Mouse (Mus musculus) monocyte, adult 5-6 weeks (primary cell): ENCODE data around the gene Ube2cbp. TPM values are rescaled to one million over a fixed set of nuclear protein-coding genes. Genes with fewer than 3 reads are reported as not detected.
A peak's percentile ranks its signal among the peaks of the same experiment; 100 is the strongest.

Experiments used
- ATAC-seq: fragments of 153-309, 156-312 bp; replicated peaks from 2 replicates; pipeline ENCODE4 v1.8.0; 2017; ENCODE audit warnings: mild to moderate bottlenecking; ENCODE audit not compliant: low TSS enrichment, insufficient number of reproducible peaks, severe bottlenecking, poor library complexity, low FRiP score
- total RNA-seq: library from RNA; stranded (forward); fragments of 200-1000, 200-491, 200-594 nt; gene quantifications from 3 replicates; pipeline ENCODE4 v1.2.3, GENCODE M21; 2017

Gene Ube2cbp
- 0.49 to 0.95 TPM (median 0.64 TPM) in 3 replicates for total RNA-seq

DNA sequence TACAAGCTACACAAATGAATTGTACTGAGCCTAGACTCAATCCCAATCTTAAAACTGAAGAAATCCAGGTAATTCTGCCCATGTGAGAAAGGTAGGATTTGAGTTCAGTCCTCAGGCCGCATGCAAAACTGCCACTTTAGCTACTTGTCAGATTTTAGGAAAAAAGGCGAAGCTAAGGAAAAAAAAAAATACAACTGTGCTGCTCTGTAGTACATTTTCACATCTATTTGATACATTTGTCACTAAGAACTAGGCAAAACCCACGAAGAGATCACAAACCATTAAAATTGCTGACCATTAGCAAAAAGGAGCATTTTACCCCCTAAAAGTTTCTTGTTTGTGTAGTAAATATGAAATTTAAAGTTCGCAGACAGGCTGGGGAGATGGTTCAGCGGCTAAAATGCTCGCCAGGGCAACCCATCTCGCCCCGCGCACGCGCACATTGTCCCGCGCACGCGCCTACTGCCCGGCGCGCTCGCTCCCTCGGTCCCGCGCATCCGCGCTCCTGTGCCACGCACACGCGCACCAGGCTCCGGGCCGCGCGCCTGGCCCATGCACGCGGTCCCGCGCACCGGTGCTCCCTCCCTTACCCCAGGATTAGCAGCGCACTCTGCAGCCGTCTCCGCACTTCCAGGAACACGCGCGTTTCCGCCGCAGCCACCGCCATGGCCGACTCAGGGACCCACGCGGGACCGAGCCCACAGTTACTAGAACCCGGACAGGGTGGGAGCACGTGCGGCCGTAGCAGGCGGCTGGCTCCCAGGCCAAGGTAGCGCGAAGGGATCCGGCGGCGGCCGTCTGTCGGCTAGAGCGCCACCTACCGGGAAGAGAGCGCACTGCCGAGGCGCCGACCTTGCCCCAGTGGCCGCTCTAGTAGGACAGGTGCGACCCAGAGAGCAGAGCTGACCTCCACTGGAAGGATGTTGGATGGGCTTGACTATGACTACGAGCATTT, at the start of gene Ube2cbp:
Ube2cbp (minus strand) TSS at position 800 of the 955 bp plus-strand sequence.
- ATAC-seq, result peak; percentile 82

- no peak for ATAC-seq
These were observed 49.6 kb upstream of the Ube2cbp start for GRCm38 (mm10) chr9:86514390-86514789.

DNA sequence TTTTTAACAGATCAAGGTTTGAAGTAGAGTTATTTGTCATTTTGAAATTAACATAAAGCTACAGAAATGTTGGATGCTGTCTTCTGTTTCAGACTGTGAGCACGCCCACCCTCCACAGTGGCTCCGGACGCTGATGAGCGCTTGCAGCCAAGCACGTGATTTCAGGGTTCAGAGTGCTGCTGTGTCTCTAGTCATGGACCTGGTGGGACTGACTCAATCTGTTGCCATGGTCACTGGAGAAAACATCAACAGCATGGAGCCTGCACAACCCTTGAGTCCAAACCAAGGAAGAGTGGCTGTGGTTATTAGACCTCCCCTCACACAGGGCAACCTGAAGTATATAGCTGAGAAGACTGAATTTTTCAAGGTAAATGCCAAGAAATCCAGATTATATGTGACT, 49.0 kb upstream of the Ube2cbp start:
- ATAC-seq, result no peak

DNA sequence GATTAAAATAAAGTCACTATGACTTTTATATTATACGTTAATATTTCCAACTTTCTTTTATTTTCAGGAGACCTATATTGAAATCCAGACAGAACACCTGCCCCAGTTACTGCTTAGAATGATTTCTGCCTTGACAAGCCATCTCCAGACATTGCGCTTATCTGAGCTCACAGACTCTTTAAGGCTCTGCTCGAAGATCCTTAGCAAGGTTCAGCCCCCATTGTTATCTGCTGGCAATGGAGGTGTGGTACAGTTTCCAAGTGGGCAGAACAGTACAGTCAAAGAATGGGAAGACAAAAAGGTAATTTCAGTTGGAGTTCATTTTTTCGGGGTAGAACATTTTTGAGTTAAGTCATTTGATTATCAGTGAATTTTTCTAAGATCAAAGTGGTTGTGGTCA, 42.7 kb upstream of the Ube2cbp start:
- ATAC-seq, result no peak

- no peak for ATAC-seq
These were observed 34.3 kb upstream of the Ube2cbp start for GRCm38 (mm10) chr9:86499083-86499482.

DNA sequence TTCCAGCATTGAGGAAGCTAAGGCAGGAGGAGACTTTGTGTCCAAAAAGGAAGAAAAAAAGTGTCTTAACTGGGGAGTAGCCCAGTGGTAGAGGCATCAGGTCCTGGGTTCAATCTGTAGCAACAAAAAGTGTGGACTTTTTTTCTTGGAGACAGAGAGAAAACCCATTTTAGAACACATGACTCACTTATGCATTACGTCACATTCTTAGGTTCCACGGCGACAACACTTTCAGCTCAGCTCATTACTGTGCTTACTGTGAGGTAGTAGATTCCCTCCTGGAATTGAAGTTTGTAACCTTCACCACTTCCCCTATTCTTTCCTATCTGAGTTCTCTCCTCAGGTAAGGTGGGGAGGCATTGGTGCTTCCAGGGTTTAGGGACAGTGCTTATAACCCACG, 31.5 kb upstream of the Ube2cbp start:
- no peak for ATAC-seq

DNA sequence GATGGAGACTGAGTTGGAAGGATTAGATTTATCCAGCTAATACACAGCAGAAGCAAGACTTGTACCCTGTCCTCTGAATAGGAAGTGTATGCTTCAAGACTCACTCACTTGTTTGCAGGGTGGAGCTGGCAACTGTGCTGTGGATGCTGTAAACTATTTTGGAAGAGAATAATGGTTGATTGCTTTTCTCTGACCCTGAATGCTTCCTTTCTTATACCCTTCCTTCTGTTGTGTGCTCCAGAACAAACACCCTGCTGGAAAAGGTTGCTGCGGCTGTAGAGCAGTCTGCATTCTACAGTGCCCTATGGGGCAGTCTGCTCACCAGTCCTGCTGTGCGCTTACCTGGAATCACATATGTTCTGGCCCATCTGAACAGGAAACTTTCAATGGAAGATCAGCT, 27.0 kb upstream of the Ube2cbp start:
- ATAC-seq, result no peak

DNA sequence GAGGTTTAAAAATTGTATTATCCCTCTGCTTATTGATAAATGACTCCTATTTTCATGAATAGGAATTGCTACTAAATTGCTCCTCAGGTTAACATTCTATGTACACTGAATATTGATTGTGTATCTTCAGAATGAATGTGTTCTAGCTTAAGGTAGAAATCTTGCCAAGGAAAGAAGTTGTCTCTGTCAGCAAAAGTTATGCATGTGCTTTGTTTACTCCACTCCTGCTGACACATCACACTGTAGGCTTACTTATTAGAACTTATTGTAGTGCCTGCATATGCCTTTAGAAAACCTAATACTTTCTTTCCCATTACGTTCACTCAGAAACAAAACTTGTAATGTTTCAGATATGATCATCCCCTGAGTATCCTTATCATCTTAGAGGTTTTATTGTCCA, 17.5 kb upstream of the Ube2cbp start:
- no peak for ATAC-seq

- no peak for ATAC-seq
These were observed 13.8 kb upstream of the Ube2cbp start for GRCm38 (mm10) chr9:86478414-86479093.

DNA sequence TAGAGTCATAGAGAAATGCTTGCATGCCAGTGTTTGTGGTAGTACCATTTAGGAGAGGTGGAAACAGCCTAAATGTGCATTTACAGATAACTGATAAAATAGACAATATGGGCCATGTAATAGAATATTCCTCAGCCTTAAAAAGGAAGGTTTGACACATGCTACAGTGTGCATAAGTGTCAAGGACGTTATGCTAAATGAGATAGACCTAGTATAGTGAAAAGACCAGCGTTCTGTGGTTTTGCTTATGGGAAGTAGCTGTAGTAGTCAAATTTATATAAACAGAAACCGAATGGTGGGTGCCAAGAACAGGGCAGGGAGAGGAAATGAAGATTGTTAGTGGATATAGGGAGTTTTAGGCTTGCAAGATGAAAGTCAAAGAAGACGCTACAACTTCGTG, 12.0 kb upstream of the Ube2cbp start:
- no peak for ATAC-seq

DNA sequence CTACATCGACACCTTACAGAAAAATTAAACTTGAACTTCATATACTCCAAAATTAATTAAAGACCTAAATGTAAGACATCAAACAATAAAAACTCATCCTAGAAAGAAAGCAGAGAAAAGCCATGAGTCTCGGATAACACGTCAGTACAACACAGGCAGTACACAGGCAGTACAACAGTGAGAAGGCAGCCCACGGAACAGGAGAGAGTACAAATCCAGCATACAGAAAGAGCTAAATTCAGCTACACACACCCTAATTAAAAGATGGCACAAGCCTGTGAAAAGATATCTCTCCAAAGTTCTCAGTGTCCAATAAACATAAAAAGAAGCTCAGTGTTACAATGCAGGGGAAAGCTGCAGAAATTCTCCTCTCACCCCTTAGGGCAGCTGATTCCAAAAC, 11.2 kb upstream of the Ube2cbp start:
- ATAC-seq, result no peak

DNA sequence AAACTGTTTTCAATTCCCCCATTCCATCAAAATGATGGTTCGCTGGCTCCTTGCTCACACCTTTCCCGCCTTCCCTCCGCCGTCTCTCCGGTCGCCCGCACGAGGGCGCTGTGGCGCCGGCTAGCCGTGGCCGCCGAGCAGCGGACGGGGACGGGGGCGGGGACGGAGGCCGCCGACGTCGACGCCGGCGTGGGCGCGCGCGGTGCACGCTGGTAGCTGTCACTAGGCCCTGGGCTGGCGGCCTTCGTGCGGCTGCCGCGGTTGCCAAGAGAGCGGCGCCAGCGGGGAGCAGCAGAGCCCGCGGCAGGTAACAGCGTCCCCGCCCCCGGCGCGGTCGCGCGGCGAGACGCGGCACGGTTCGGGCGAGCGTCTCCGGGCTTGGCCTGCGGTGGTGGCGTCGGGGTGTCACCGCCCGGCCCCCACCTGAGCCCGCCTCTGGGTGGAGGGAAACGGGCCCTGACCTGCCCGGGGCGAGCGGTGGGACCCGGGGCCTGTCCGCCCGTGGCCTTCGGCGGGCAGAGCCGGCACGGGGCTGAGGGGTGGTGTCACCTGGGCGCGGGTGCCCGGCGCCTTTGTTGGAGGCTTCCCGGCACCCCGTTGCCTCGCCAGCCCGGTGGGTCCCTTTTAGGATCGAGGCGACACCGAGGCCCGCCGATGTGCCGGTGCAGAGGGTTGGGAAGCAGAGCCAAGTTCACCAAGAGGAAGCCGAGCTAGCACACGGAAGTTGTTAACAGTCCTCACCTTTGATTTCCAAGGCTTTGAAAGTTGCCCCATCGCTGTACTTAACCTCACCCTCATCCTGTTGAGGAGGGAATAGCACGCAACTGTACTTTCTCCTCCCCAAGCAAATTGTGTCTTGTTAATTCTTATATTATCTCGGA, 2.5 kb upstream of the Ube2cbp start, which contains the start of gene Dop1a:
Dop1a (plus strand) TSS at position 165 of the 881 bp plus-strand sequence.
- ATAC-seq, result peak; percentile 71

DNA sequence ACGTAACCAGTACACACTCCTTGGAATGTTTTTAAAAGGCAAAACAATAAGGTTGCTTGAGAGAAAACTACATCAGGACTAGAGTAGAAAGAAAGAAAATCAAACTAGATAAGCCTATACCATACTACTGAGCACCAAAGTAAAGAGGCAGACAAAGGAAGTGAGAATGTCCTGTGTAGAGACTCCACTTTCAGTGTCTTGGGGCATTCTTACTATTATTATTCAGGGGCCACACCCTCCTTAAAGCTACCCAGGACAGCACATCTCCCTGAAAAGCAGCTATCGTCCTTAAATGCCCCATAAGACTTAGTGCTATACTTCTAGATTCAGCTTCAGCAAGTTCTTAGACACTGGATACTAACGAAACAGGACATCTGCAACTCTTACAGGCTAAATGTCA, 11.1 kb downstream of the Ube2cbp start:
- no peak for ATAC-seq

DNA sequence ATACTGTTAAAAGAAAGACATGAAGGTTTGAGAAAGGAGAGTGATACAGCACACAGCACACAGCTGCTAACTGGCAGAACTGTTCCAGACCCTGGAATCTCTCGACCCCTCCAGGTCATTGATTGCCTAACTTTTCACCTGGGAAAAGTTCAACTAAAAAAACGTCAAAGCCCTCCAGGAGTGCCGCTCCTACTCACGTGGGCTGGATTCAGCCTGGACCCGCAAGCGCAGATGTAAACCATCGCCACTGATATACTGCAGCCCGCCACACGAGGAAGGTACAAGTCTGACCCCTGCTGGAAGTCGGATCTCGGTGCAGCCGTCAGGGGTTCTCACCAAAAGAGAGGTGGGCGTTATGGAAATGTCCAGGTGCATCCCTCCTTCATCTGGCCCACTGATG, 13.1 kb downstream of the Ube2cbp start:
- peak; percentile 55; the same call in 1 of the 2 replicates for ATAC-seq

DNA sequence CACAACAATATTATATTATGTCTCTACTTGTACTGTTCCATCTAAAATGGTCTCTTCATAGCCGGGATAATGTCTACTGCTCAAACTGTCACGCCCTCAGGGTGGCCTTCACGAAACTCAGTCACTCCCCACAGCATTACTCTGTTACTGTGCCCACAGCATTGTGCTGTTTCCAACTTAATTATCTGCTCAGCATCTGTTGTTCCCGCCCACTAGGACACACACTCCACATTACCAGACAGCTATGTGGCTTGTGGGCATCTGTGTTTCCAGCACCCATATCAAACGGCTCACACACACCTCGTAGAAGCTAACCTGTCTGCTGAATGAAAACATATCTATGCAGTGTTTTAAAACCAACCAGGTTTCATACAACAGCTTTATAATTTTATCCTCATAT, 13.7 kb downstream of the Ube2cbp start:
- no peak for ATAC-seq

DNA sequence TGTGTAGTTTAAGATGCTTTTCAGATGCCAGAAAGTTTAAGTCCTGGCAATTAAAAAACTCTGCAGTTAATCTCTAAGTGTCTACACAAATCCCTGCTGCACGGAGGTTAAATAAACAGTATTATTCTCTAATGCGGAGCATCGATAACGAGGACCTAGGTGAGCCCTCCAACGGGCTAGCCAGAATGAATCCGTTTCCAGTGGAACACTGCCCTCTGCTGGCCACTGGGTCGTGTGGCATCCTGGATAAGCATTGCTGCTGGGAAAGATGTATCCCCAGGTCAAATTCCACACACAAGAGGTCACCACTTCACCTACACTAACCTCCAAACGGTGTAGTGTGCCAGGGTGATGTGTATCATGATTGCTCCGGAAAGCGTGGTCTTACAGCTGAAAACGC, 15.2 kb downstream of the Ube2cbp start:
- peak; percentile 76 for ATAC-seq

GRCm38 (mm10) chr9:86447431-86447830, 17.3 kb downstream of the Ube2cbp start:
- no peak for ATAC-seq

DNA sequence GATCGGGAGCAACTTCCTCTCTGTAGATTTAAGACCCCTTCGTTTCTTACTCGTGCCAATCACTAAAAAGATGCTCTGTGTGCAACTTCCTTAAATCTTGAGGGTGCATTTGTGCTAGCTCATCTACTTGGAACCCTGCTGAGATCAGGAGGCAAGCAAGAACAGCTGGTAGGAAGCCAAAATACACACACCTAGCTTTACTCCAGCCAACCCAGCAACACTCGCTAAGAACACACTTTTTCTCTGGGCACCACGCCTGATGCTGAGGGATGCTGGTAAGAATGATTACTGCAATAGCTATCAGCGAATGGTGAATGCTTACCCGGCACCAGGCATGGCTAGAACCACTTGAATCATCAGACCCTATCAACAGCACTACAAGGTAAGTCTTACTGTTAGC, 17.9 kb downstream of the Ube2cbp start:
- ATAC-seq, result no peak

DNA sequence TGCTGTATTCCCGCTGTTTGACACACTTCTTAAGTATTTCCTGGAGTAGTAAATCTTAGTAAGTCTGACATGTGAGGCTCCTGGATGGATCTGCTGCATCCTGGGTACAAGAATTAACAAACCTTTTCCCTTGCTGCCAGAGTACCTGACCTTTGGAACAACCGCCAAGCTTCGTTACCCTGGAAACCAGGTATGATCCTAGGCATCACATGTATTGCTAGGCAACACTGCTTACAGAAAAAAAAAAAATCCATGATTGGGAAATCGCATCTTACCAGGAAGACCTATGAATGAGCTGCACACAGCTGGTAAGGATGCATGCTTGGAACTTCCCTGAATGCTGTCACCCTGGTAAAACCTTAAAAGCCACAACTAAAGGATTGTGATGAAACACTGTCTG, 22.5 kb downstream of the Ube2cbp start:
- no peak for ATAC-seq
